8 mouse cellular contexts compared by ENCODE assay signal in the genomic region with DNA sequence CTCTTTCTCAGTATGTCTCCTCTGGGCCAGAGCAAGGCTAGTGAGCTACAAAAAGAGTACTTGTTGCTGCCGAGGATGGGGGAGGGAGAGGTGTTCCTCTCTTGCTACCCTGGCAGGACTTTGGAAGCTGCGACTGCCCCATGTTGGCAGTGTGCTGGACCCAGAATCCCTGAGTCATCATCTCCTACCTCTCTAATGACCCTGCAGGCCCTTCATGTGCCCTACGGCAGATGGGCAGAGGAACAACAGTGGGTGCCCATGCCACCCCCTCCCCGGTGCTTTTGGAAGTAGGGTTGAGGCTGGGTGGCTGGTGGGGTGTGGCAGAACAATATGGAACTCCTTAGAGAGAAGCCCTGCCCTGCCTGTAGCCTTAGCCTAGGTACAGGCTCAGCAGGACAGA.
DNase-seq lines count a peak whose midpoint lies in the region; ATAC-seq and TF ChIP-seq lines count a peak whose summit lies in the region.

No protein-coding gene starts in this region.

- no peak for TF ChIP-seq POLR2A in bone marrow, adult 2 months (IDR thresholded peaks at IDR 0.05; ENCODE audit: borderline replicate concordance, control insufficient read depth, low read depth, low read length)

- ATAC-seq in heart, embryonic 12.5 days (ENCODE audit: insufficient number of reproducible peaks, low FRiP score), result no peak

- H3K27me3 ChIP-seq in heart, embryonic 12.5 days (replicated peaks), result no peaks in the 10 kb centered on the region
- H3K27me3 ChIP-seq in limb, embryonic 10.5 days (ENCODE audit: low read depth, poor library complexity, severe bottlenecking), result no peaks in the 10 kb centered on the region

- H3K27ac ChIP-seq in bone marrow, adult 2 months (ENCODE audit: control insufficient read depth, insufficient read depth, low read depth, low read length, poor library complexity), result peak overlapping the region; percentile 22; the same call in 1 of the 2 replicates
- peak overlapping the region; percentile 74 for H3K27ac ChIP-seq in heart, embryonic 12.5 days (ENCODE audit: poor library complexity, severe bottlenecking)
- H3K27ac ChIP-seq in limb, embryonic 10.5 days, result peak overlapping the region; percentile 28

- H3K4me1 ChIP-seq in bone marrow, adult 2 months (ENCODE audit: control insufficient read depth, insufficient read depth, low read length), result peaks cover 42% of the 10 kb centered on the region
- peaks cover 98% of the 10 kb centered on the region for H3K4me1 ChIP-seq in heart, embryonic 12.5 days (replicated peaks)
- H3K4me1 ChIP-seq in limb, embryonic 10.5 days, result peaks cover 95% of the 10 kb centered on the region

- peak overlapping the region; percentile 22; the same call in 1 of the 2 replicates for H3K4me2 ChIP-seq in heart, embryonic 12.5 days

- H3K36me3 ChIP-seq in heart, embryonic 12.5 days, result peaks cover 7% of the 10 kb centered on the region
- peaks cover 71% of the 10 kb centered on the region for H3K36me3 ChIP-seq in limb, embryonic 10.5 days

- intact Hi-C loops in left cerebral cortex, postnatal 25 days (cut with DNase I), result no loop called here

- H3K9me3 ChIP-seq in heart, embryonic 12.5 days (replicated peaks), result no peaks in the 10 kb centered on the region
- no peaks in the 10 kb centered on the region for H3K9me3 ChIP-seq in limb, embryonic 10.5 days (replicated peaks)

- H3K4me3 ChIP-seq in bone marrow, adult 2 months (replicated peaks; ENCODE audit: control insufficient read depth, low read depth, low read length), result no peak overlapping the region
- no peak overlapping the region for H3K4me3 ChIP-seq in heart, embryonic 12.5 days
- H3K4me3 ChIP-seq in limb, embryonic 10.5 days, result no peak overlapping the region

- no peak for TF ChIP-seq CTCF in bone marrow, adult 2 months (IDR thresholded peaks at IDR 0.05; ENCODE audit: control insufficient read depth, insufficient read depth, low read length)

- 24% methylated on average over 4 of the region's 4 CpGs for WGBS in bone marrow, adult 2 months
- 74% methylated on average over 4 of the region's 4 CpGs for WGBS in heart, embryonic 12.5 days
- WGBS in limb, embryonic 10.5 days, result 80% methylated on average over 4 of the region's 4 CpGs

- peak overlapping the region; percentile 45; the same call in 1 of the 2 replicates for H3K9ac ChIP-seq in heart, embryonic 12.5 days

- DNase-seq in gastrocnemius, postnatal 25 days, result peak; percentile 66
- no peak for DNase-seq in gastrocnemius, adult 8-10 months (ENCODE audit: low spot score in 2 of 2)
- no peak for DNase-seq in limb, embryonic 10.5 days (ENCODE audit: low spot score)
- DNase-seq in right cerebral cortex, postnatal 14 days, result no peak
- no peak for DNase-seq in left cerebral cortex, postnatal 25 days (ENCODE audit: low spot score in 2 of 2)
- DNase-seq in spleen, postnatal 36 days (ENCODE audit: low spot score in 2 of 2), result no peak

Comparison
In these comparisons a context has a peak if more than half of its experiments do, and no peak if none do; other contexts are left out.
1. H3K27ac ChIP-seq: peak in every context shown above with its lines; median percentile 74 in heart, embryonic 12.5 days; 28 in limb, embryonic 10.5 days; 22 in bone marrow, adult 2 months.